Mouse (Mus musculus) adrenal gland, postnatal 4 days (tissue): Measurements from ENCODE around the gene Ptms. TPM values are rescaled to one million over a fixed set of nuclear protein-coding genes. Genes with fewer than 3 reads are reported as not detected.

ENCODE experiments used
- DNase-seq, 2 experiments: peaks; one replicate each; pipeline ENCODE4 v3.0.0; 2021 to 2022; ENCODE audit warnings: low spot score in 2 of 2, mixed read lengths in 2 of 2
- total RNA-seq, 2 experiments: library from RNA; stranded (reverse); gene quantifications; 2 replicates each; pipeline ENCODE4 v1.2.3; 2021

Ptms gene
- total RNA-seq, 2 experiments from 2014 or later = 692 to 728 TPM

GRCm38 (mm10) chr6:124930754-124931524 lies 11.0 kb upstream of the Ptms start, which contains the start of gene Mlf2:
Gene Mlf2 (plus strand): TSS chr6:124931386.
- DNase-seq = peak; percentile 99

- DNase-seq = no peak
Observed at GRCm38 (mm10) chr6:124930231-124930630, 10.3 kb upstream of the Ptms start.

- no peak for DNase-seq
Observed at GRCm38 (mm10) chr6:124925941-124926340, 6.0 kb upstream of the Ptms start.

GRCm38 (mm10) chr6:124925173-124925793 lies 5.4 kb upstream of the Ptms start:
- no peak for DNase-seq

- no peak for DNase-seq
Observed at GRCm38 (mm10) chr6:124921539-124921938, 1.6 kb upstream of the Ptms start.

GRCm38 (mm10) chr6:124920318-124921085 lies 599 bp upstream of the Ptms start:
- no peak for DNase-seq

- no peak for DNase-seq
Observed at GRCm38 (mm10) chr6:124918890-124919627, 844 bp downstream of the Ptms start.

GRCm38 (mm10) chr6:124918331-124918690 lies 1.6 kb downstream of the Ptms start:
- DNase-seq = no peak

- DNase-seq = peak; percentile 82 to 94
Observed at GRCm38 (mm10) chr6:124917518-124918330, 2.2 kb downstream of the Ptms start.

- peak; percentile 82 to 84 for DNase-seq
Observed at GRCm38 (mm10) chr6:124916695-124917517, 3.0 kb downstream of the Ptms start.

- no peak for DNase-seq
Observed at GRCm38 (mm10) chr6:124915942-124916694, 3.8 kb downstream of the Ptms start.

GRCm38 (mm10) chr6:124915160-124915941 lies 4.6 kb downstream of the Ptms start:
- no peak for DNase-seq

GRCm38 (mm10) chr6:124914511-124914910 lies 5.4 kb downstream of the Ptms start:
- DNase-seq = no peak

GRCm38 (mm10) chr6:124913721-124914285 lies 6.1 kb downstream of the Ptms start:
- DNase-seq = no peak

- DNase-seq = no peak
Observed at GRCm38 (mm10) chr6:124913214-124913613, 6.7 kb downstream of the Ptms start.

- DNase-seq = no peak
Observed at GRCm38 (mm10) chr6:124911533-124912218, 8.2 kb downstream of the Ptms start, which contains the start of gene Lag3. Gene Lag3 (minus strand): TSS chr6:124911705.

GRCm38 (mm10) chr6:124910032-124910431 lies 9.9 kb downstream of the Ptms start:
- no peak for DNase-seq
